Mouse (Mus musculus) hindbrain, postnatal 0 days (tissue): ENCODE data around the gene She. TPM values are rescaled to one million over a fixed set of nuclear protein-coding genes. Genes with fewer than 3 reads are reported as not detected.

Experiments used
- ATAC-seq: fragments of 200-750 bp; cut with Nextera tagmentation; 2 replicates; pipeline ENCODE4 v1.8.0; 2017; ENCODE audit warnings: mild to moderate bottlenecking, moderate TSS enrichment, moderate library complexity
- DNase-seq: peaks from one replicate; pipeline ENCODE4 v3.0.0-alpha.2; 2015; ENCODE audit warnings: low spot score
- H3K27ac ChIP-seq: fragments of 300-500 bp; sonication (generic); 2 replicates; pipeline ENCODE4 v1.5.1; 2014; ENCODE audit warnings: mild to moderate bottlenecking
- H3K27me3 ChIP-seq: fragments of 300-500 bp; sonication (generic); 2 replicates; pipeline ENCODE4 v1.6.1; 2014; ENCODE audit warnings: low read length, mixed read lengths; ENCODE audit not compliant: insufficient read depth
- H3K36me3 ChIP-seq: fragments of 300-500 bp; sonication (generic); 2 replicates; pipeline ENCODE4 v1.6.1; 2014; ENCODE audit warnings: low read length, mixed read lengths; ENCODE audit not compliant: insufficient read depth
- H3K4me1 ChIP-seq: fragments of 300-500 bp; sonication (generic); 2 replicates; pipeline ENCODE4 v1.6.1; 2014; ENCODE audit warnings: antibody characterized with exemption, low read length, mixed read lengths; ENCODE audit not compliant: insufficient read depth
- H3K4me2 ChIP-seq: fragments of 300-500 bp; sonication (generic); 2 replicates; pipeline ENCODE4 v1.6.1; 2014; ENCODE audit warnings: low read depth, mild to moderate bottlenecking, low read length, moderate library complexity, mixed read lengths
- H3K4me3 ChIP-seq: fragments of 300-500 bp; sonication (generic); 2 replicates; pipeline ENCODE4 v1.5.1; 2014; ENCODE audit warnings: low read length
- H3K9ac ChIP-seq: fragments of 300-500 bp; sonication (generic); replicated peaks from 2 replicates; pipeline ENCODE4 v1.6.1; 2014; ENCODE audit warnings: mild to moderate bottlenecking, low read length, moderate library complexity, mixed read lengths
- H3K9me3 ChIP-seq: fragments of 300-500 bp; sonication (generic); 2 replicates; pipeline ENCODE4 v1.6.1; 2016; ENCODE audit warnings: low read length, mixed read lengths
- CTCF ChIP-seq: IDR thresholded peaks from 2 replicates; pipeline ENCODE4 v1.5.1; 2016; ENCODE audit warnings: antibody characterized with exemption, control low read depth, low read depth
- WGBS: fragments of 180-500 bp; shearing (Covaris S2); extraction: QIAGEN DNeasy Blood & Tissue Kit; methylation state at CpG from one replicate; pipeline ENCODE4 v1.1.7; 2014; 5-methylcytosine and 5-hydroxymethylcytosine counted together
- polyA plus RNA-seq: library from polyadenylated mRNA; unstranded; fragments of >200 nt; fragmentation: Nextera tagmentation; extraction: Ambion mirVana; gene quantifications from 2 replicates; pipeline ENCODE4 v1.2.1, GENCODE M21; 2015
- total RNA-seq: library from RNA; depleted of rRNA; stranded (reverse); fragments of >200 nt; gene quantifications from 2 replicates; pipeline ENCODE4 v1.2.3, GENCODE M21; 2014

She gene
- total and polyA plus RNA-seq, 2 experiments from 2014 or later = 1.1 to 1.9 TPM

DNA sequence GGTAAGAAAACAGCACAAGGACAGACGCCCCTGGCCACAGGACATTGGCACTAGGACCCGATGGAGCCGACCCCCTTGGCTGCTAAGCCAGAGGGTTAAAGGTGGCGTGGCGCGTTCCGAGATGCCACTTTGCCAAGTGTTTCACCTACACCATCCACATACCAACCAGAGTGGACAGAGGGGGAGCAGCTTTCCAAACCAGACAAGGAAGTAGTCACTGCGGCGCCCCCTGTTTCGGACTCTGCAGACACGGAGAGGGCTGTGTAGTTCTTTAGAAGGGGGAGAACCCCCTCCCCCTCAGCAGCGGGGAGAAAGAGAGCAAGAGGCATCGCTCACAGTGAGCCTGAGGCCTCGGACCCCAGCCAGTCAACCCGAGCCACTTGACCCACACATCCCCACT, 28.3 kb upstream of the She start:
- no peak for TF ChIP-seq CTCF
- no peaks in the 10 kb centered on the region for H3K4me1 ChIP-seq
- H3K4me2 ChIP-seq = no peak overlapping the region
- no peak overlapping the region for H3K4me3 ChIP-seq
- no peaks in the 10 kb centered on the region for H3K36me3 ChIP-seq
- DNase-seq (no peak), ATAC-seq (no peak)
- no peaks in the 10 kb centered on the region for H3K27me3 ChIP-seq
- no peaks in the 10 kb centered on the region for H3K9me3 ChIP-seq
- no peak overlapping the region for H3K9ac ChIP-seq
- no peak overlapping the region for H3K27ac ChIP-seq
- 65% methylated on average over 15 of the region's 15 CpGs for WGBS

DNA sequence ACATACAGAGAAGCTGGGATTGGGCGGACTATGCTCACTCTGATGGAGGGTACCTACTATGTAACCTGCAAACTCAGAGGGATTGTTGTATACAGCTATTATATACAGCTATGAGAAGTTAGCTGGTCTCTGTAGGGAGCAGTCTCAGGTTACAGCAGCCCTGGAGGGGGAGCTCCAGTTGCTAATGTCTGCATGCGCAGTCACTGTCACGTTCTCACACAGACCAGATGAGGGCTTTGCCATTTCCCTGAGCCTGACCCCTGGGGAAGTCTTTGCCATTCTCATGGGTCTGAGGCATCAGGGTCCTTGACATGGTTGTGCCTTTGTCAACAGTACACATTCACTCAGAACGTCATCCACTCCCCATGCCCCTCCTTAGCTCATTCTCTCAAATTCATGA, 26.0 kb upstream of the She start:
- H3K27ac ChIP-seq = no peak overlapping the region
- DNase-seq = no peak
- H3K9me3 ChIP-seq = no peaks in the 10 kb centered on the region
- H3K4me3 ChIP-seq = no peak overlapping the region
- H3K27me3 ChIP-seq = no peaks in the 10 kb centered on the region
- no peak for ATAC-seq
- H3K4me1 ChIP-seq = no peaks in the 10 kb centered on the region
- no peaks in the 10 kb centered on the region for H3K36me3 ChIP-seq
- H3K4me2 ChIP-seq = no peak overlapping the region
- H3K9ac ChIP-seq = no peak overlapping the region
- TF ChIP-seq CTCF = no peak
- 71% methylated on average over 4 of the region's 4 CpGs for WGBS

- no peak overlapping the region for H3K9ac ChIP-seq
- ATAC-seq (no peak), DNase-seq (no peak)
- no peak overlapping the region for H3K4me3 ChIP-seq
- no peaks in the 10 kb centered on the region for H3K4me1 ChIP-seq
- H3K27me3 ChIP-seq = no peaks in the 10 kb centered on the region
- no peak for TF ChIP-seq CTCF
- no peaks in the 10 kb centered on the region for H3K36me3 ChIP-seq
- H3K9me3 ChIP-seq = no peaks in the 10 kb centered on the region
- H3K27ac ChIP-seq = no peak overlapping the region
- 90% methylated on average over 2 of the region's 2 CpGs for WGBS
- no peak overlapping the region for H3K4me2 ChIP-seq
These were observed 24.4 kb upstream of the She start for GRCm38 (mm10) chr3:89806751-89807150.

- H3K27me3 ChIP-seq = no peaks in the 10 kb centered on the region
- no peak overlapping the region for H3K9ac ChIP-seq
- no peak overlapping the region for H3K27ac ChIP-seq
- no peaks in the 10 kb centered on the region for H3K4me1 ChIP-seq
- TF ChIP-seq CTCF = no peak
- 92% methylated on average over 3 of the region's 3 CpGs for WGBS
- no peak overlapping the region for H3K4me2 ChIP-seq
- H3K4me3 ChIP-seq = no peak overlapping the region
- ATAC-seq = no peak
- no peak for DNase-seq
- H3K9me3 ChIP-seq = no peaks in the 10 kb centered on the region
- no peaks in the 10 kb centered on the region for H3K36me3 ChIP-seq
These were observed 24.0 kb upstream of the She start for GRCm38 (mm10) chr3:89807171-89807570.

DNA sequence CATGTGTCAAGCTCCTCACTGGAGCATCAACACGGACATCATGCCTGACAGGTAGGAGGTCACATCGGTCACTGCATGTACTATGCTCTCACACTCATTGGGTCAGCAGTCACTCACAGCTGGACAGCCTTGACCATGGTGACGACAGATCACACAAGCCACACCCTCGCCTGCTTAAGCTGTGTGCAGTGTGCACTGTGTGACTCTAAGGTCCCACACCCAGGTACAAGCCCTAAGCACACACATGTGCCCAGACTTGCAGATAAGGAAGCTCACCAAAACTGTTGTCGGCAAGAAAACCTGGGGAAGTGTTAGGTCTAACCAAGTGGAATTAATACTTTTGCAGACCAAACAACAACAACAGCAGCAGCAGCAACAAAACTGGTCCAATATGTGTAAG, 23.3 kb upstream of the She start:
- Histone ChIP-seq H3K4me3 (no peak overlapping the region), H3K4me2 (no peak overlapping the region), H3K9me3 (no peaks in the 10 kb centered on the region), H3K27ac (no peak overlapping the region), H3K36me3 (no peaks in the 10 kb centered on the region), H3K27me3 (no peaks in the 10 kb centered on the region), H3K9ac (no peak overlapping the region), H3K4me1 (no peaks in the 10 kb centered on the region)
- DNase-seq (no peak), ATAC-seq (no peak)
- no peak for TF ChIP-seq CTCF
- 78% methylated on average over 5 of the region's 5 CpGs for whole genome bisulfite sequencing

DNA sequence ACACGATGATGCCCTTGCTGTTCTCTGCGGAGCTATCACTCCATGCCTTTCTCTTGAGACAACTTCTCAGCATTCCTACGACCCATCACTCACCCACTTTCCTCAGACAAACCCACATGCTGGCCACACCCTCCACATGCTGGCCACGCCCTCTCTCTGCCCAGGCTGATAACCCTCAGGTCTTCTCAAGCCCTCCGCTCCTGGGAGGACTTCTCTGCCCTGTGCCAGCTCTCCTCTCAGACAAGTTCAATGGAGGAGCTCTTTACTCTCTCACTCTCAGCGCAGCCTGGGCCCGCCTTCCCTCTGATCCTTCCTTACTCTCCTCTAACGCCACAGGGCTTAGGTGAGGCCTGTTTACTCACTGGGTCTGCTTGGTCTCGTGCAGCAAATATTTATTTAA, 22.5 kb upstream of the She start:
- Histone ChIP-seq H3K9ac (no peak overlapping the region), H3K4me3 (no peak overlapping the region), H3K9me3 (no peaks in the 10 kb centered on the region), H3K27me3 (no peaks in the 10 kb centered on the region), H3K27ac (no peak overlapping the region), H3K4me2 (no peak overlapping the region), H3K4me1 (no peaks in the 10 kb centered on the region), H3K36me3 (no peaks in the 10 kb centered on the region)
- DNase-seq = no peak
- no peak for TF ChIP-seq CTCF
- WGBS = 65% methylated on average over 9 of the region's 9 CpGs
- no peak for ATAC-seq

GRCm38 (mm10) chr3:89810841-89811240, 20.3 kb upstream of the She start:
- DNase-seq (no peak), ATAC-seq (no peak)
- H3K27ac ChIP-seq = no peak overlapping the region
- H3K9me3 ChIP-seq = no peaks in the 10 kb centered on the region
- no peak overlapping the region for H3K4me2 ChIP-seq
- H3K36me3 ChIP-seq = no peaks in the 10 kb centered on the region
- TF ChIP-seq CTCF = no peak
- no peak overlapping the region for H3K9ac ChIP-seq
- H3K4me1 ChIP-seq = no peaks in the 10 kb centered on the region
- H3K27me3 ChIP-seq = no peaks in the 10 kb centered on the region
- no peak overlapping the region for H3K4me3 ChIP-seq

DNA sequence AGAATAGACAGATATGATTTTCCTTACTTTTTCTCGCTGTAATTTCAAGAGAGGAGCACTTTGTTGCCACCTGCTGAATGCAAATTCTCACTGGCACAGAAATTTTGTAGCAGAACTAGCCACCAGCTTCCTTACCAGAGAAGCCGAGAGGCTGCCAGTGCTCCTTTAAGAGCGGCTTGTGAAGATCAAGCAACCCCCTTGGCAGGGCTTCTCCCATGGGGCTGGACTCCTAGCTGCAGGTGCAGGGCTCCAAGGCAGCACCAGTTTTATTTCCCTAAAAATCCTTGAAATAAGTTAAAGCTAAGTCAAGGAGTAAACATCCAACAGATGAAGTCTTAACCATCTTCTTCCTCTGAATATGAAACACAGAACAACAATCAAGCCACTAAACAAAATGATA, 19.0 kb upstream of the She start:
- Histone ChIP-seq H3K9ac (no peak overlapping the region), H3K4me2 (no peak overlapping the region), H3K36me3 (no peaks in the 10 kb centered on the region), H3K4me3 (no peak overlapping the region), H3K27me3 (no peaks in the 10 kb centered on the region), H3K27ac (no peak overlapping the region), H3K9me3 (no peaks in the 10 kb centered on the region), H3K4me1 (no peaks in the 10 kb centered on the region)
- ATAC-seq = no peak
- DNase-seq = no peak
- 64% methylated on average over 3 of the region's 3 CpGs for WGBS
- TF ChIP-seq CTCF = no peak
